Mouse (Mus musculus) MEL-GATA-1-ER (cell line): Measurements from ENCODE around the gene Samd1.
"Not testable (repeated sequence)": the region's sequence is repeated elsewhere in the genome, so short reads cannot be mapped to it uniquely, and the experiment has no call there.

Source experiments
- DNase-seq: peaks from one replicate; pipeline ENCODE4 v3.0.0-alpha.2; 2012; ENCODE audit warnings: low read depth; ENCODE audit errors: extremely low read depth

The Samd1 gene

DNA sequence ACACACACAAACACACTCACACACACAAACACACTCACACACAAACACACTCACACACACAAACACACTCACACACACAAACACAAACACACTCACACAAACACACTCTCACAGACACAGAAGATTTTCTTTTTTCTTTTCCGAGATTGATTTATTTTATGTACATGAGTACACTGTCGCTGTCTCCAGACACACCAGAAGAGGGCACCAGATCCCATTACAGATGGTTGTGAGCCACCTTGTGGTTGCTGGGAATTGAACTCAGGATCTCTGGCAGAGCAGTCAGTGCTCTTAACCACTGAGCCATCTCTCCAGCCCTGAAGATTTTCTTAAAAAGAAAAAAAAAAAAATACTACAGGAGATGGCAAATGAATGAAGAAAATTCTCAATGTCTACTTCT lies 14.2 kb upstream of the Samd1 start:
- not testable (repeated sequence) for DNase-seq

DNA sequence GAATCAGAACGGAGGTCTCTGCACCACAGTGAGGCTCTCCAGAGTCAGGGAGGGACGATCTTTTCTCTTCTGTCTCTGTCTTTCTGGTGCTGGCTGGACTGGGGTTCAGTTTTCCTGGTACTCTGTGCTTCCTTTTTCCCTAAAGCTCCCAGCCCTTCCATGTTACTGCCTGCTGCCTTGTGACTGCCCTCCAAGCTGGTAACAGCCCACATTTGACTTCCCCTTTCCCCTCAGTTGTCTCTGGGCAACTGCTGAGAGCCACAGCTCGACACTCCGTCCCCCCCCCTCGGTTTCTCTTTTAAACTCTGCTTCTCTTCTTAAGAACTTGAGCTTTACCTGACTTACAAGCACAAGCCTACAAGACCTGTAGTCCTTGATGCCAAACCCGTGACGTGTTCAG lies 8.2 kb upstream of the Samd1 start:
- peak; percentile 50 for DNase-seq

DNA sequence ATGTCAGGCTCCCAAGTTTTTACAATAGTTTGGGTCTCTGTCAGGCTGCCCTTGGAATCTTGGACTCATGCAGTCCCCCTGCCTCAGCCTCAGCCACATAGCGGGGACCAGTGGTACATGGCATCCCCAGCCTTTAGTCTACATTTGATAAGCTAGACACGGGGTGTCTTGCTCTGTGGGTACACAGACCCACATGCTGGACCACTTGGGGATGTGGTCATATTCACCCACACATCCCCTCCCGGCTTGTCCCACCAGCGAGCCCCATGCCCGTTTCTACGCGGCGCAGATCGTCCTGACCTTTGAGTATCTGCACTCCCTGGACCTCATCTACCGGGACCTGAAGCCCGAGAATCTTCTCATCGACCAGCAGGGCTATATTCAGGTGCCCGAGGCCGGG lies 7.3 kb upstream of the Samd1 start:
- no peak for DNase-seq

DNA sequence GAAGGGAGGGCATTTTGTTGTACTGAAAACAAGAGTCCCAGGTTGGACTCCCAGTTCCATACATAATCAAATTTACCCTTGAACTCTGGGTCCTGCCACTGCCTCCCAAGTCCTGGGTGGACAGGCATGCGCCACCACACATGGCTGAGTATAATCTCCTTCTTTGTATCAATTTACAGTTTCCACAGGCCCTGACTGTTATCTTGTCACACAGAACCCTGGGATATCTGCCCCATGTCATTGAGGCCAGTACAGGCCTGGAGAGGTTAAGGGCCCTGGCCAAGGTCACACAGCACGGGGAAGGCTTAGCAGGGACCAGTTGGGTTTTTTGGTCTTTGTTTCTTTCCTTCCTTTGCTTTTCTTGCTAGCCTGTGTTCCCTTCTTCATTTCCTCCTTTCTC lies 5.0 kb upstream of the Samd1 start:
- DNase-seq, result no peak

DNA sequence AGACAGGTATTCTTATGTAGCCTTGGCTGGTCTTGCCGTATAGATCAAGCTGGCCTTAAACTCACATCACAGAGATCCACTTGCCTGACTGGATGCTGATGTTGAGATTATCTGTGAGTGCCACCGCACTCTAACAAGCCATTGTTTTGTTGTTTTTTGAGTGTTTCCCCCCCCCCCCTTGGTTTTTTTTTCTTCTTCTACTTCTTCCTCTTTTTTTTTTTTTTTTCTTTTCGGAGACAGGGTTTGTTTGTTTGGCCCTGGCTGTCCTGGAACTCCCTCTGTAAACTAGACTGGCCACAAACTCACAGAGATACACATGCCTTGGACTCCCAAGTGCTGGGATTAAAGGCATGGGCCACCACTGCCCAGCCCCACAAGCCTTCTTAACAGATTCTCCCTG lies 3.4 kb upstream of the Samd1 start:
- no peak for DNase-seq

DNA sequence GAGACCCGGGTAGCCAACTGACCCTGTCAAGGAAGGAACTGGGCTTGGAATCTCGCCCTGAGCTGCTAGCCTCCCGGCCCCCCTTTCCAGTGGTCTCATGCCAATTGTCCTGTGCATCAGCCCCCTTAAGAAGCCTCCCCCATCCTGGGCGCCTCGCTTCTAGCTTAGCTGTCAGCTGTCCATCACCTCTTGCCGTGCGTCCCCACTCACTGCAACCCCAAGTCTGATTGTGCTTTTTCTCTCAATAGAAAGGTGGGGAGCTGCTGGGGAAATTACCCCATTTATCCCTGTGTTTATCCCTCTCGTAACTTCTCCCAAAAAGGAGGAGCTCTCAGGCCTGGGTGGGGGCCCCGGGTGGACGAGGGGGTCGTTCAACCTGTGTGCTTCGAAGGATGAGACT lies 1.5 kb upstream of the Samd1 start:
- DNase-seq, result no peak

DNA sequence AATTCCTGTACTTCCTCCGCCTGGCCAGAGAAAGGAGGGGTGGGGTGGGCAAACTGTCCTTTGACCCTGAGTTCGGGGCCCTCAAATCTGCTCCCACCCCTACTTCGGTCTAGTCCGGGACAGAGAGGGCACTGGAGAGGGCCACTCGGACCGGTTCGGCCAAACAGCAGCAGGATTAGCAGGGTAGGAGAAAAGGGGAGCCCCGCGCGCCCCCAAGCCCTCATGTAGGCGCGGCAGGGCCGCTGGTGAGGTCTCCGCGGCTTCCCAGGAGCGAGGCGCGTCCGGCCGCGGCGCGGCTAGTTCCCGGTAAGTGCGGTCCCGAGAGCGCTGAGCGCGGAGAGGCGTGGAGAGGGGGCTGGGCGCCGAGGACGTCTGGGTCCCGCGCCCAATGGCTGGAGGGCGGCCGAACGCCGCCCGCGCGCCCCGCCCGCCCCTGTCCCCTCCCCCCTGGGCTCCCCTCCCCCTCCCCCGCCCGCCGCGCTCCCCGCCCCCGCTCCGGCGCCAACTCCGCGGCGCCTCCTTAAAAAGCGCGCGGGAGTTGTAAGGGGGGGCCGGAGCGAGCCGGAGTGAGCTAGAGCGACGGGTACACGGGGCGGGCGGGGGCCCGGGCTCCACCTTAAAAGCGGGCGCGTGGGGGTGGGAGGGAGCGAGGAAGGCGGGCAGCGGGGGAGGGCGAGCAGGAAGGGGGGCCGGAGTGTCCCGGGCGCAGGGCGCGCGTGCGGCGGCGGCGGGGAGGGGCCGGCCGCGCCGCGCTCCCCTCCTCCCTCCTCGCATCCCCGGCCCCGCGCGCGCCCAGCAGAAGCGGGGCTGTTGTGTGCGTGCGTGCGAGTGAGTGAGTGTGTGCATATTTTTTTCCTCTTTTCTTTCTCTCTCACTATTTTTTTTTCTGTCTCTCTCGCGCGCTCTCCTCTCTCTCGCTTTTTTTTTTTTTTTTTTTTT lies 636 bp upstream of the Samd1 start:
- DNase-seq, result peak; percentile 65

DNA sequence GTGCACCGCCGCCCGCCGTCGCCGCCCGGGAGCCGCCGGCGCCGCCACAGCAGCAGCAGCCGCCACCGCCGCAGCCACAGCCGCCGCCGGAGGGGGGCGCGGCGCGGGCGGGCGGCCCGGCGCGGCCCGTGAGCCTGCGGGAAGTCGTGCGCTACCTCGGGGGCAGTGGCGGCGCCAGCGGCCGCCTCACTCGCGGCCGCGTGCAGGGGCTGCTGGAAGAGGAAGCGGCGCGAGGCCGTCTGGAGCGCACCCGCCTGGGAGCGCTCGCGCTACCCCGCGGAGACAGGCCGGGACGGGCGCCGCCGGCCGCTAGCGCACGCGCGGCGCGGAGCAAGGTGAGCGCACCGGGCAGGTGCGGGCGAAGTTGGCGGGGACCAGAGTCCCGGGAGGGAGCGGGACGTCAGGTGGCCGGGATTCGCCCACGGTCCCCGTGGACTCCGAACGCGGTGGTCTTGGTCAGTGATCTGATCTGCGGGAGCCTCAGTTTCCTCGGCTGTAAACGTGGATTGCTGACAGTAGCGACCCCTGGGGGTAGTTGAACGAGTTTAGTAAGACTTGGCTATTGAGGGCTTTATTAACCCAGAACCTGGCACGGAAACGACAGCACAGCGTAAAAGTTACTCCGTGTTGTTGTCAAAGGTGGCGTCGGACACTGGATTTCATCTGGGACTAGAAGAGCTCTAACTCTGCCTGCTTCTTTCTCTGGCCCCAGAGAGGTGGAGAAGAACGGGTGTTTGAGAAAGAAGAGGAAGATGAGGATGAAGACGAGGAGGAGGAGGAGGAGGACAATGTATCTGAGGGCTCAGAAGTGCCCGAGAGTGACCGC lies 972 bp downstream of the Samd1 start:
- DNase-seq, result no peak

DNA sequence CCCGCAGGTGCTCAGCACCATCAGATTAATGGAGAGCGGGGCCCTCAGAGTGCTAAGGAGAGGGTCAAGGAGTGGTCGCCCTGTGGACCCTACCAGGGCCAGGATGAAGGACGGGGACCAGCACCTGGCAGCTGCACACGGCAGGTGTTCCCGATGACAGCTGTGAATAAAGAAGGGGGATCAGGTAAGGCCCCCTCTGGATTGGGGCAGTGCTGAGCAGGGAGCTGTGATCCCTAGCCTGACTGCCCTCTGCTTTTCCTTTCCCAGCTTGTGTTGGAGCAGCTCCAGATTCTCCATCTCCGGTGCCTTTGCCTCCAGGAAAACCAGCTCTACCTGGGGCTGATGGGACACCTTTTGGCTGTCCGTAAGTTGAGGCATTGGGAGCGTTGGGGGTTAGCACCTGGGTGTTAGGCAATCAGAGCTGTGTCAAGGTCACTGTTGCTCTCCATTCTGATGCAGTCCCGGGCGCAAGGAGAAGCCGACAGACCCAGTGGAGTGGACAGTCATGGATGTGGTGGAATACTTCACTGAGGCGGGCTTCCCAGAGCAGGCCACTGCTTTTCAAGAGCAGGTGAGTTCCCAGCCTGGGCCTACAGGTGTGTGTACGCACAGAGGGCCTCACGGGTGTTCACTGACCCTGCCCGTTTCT lies 1.7 kb downstream of the Samd1 start:
- DNase-seq, result no peak

DNA sequence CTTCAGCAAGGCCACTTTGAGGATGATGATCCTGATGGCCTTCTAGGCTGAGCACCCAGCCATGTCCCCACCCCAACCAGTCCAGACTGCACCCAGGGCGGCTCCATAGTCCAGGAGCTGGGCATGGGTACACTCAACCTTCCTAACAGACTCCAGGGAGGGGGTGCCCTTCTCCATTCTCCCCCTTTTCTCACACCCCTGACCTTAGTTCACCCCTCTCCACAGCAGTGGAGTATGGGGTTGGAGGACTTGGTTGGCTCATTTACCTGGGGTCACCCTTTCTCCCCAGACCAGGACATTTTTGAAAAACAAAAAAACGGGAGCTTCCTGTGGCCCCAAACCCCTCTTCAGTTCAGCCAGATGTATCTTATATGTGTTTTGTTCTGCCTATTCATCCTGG lies 2.4 kb downstream of the Samd1 start:
- no peak for DNase-seq

DNA sequence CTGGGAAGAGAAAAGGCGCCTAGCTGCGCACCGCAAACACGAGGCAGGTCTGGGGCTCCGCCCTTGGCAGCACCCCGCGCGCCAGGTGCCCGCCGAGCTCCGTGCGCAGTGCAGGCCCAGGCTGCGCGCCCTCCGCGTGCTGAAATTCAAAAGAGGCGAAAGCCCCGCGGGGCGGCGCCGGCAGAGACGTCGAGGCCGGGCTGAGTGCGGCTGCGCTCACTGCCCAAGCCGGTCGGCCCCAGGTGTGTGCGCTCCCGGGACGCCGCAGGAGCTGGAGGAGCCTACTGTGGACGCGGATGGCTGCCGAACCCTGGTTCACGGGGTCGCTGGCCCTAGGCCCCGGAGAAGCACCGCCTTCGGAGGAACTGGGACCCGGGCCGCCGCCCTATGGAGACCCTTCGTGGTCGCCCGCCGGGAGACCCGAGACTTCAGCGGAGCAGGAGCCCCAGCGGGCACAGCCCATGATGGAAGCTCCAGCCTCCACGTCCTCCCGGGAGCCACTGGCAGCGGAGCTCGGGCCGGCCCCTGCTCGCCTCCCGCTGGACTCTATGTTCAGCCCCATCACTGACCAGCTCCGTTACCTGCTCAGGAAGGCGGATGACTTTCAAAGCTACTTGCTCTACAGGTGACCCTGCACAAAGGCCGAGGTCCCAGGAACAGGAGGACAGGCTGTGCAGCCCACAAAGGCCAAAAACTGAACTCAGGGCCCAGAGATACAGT lies 4.0 kb downstream of the Samd1 start, which contains the start of gene 1700067K01Rik:
1700067K01Rik (plus strand) TSS at position 222 of the 720 bp plus-strand sequence.
- no peak for DNase-seq

DNA sequence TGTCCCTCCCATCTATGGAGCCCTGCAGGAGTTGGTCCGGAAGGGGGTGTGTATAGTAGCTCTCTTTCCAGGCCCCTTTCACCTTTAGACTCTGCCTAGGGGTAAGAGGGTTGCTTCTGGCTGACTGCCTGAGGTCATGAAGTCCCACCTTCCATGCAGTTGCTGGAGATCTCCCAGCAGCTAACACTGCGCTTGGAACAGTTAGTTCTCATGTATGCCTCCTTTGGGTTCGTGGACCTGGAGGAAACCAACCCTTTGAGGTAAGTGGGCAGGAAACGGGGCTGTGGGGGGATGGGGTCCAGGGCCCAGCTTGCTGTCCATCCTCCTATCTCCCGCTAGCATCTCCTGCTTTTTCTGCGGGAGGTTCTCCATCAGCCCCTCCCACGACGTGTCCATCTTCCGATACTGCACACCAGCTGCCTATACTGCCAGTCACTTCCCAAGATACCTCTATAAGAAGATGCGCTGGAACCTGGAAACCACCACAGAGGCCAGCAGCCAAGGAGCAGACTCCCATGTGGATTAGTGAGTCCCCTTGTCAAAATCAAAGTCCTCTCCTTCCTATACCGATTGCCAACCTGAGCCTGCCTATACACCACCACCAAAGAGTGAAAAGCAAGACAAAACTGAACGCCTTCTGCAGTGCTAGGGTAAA lies 5.6 kb downstream of the Samd1 start:
- no peak for DNase-seq

DNA sequence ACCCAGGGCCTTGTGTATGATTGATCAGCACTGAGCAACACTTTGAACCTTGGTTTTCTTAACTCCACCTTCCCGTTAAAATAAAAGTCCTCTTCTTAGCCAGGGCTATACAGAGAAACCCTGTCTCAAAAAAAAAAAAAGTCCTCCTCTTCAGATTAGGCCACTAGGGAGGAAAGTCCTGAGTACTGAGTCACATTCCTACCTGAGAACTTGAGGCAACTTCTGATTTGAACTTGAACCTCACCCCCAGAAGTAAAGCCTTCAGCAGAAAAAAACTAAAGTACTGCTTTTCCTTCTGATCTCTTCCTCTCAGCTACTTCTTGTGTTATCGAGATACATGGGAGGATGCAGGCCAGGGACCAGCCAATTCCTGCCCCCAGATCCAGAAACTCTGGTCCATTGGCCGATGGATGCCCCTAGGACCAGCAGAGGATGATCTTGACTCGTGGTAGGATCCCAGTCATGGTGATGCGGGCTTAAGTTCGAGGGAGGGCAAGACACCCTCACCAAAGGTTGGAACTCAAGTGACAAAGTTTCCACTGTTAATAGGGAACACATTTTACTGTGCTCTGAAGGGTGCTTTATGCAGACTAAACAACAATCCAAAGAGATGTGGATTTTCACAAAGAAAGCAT lies 6.3 kb downstream of the Samd1 start:
- no peak for DNase-seq

DNA sequence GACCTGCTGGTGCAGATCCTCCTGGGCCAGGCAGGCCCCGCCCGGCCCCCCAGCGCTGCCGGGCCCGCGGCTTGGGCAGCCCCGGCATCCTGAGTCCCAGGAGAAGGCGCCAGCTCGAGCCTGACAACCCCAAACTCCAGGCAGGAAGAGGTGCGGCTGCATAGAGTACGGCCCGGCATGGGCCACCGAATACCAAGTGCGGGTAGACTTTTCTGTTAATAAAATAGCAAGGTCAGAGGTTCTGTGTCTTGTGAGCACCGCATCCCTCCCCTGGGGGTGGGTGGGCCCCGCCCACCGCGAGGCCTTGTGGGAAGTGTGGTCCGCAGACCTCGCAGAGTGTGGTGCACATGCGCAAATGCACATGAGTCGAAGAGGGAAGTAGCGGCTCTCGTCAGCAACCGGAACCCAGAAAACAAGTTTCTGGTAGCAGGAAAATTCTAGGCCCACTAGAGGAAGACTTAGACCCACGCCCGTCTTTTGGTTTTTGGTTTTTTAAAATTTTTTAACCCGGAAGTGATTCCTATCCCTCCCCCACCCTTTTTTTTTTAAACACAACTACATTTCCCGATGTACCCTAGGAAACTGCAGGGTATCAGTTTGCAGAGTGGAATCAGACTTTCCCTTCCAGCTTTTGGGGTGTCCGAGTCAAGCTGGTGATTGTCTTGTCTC lies 7.2 kb downstream of the Samd1 start:
- DNase-seq, result peak; percentile 95

DNA sequence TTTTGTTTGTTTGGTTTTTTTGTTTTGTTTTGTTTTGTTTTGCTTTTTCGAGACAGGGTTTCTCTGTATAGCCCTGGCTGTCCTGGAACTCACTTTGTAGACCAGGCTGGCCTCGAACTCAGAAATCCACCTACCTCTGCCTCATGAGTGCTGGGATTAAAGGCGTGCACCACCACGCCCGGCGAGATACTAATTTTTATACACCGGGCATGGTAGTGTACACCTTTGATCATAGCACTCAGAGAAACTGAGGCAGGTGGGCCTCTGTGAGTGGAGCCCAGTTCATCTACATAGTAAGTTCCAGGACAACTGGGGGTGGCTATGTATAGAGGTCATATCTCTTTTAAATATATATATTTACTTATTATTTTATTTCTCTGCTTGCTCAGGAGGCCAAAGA lies 8.0 kb downstream of the Samd1 start:
- DNase-seq, result not testable (repeated sequence)

DNA sequence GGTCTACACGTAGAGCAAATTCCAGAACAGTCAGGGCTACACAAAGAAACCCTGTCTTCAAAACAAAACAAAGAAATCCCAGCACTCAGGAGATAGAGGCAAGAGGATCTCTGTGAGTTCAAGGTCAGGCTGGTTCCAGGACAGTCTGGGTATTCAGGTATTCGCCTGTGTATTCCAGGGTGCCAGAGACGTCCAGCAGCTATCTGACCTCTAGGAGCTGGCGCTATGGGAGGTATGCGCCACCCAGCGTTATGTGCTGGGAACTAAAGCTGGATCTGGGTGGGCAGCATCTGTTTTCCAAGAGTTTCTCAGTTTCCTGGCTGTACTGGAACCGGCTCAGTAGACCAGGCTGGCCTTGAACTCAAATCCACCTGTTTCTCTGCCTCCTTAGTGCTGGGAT lies 10.9 kb downstream of the Samd1 start:
- DNase-seq, result no peak

DNA sequence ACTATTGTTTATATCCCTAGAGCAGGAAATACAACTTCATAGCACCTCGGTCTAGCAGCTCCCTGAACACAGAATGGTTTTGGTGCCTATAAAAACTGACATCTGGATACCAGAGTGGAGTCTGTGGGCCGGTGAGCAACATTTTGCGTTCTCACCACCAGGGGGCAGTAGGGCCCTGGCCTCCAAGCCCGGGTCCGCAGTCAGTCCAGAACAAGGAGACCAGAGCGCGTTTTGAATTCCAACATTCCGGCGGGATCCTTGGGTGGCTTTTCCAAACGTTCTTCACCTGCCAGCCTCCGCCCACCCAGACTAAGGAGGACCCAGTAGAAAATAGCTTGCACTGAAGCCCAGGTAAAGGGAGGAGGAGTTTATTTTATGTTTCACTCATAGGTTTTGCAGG lies 12.4 kb downstream of the Samd1 start:
- no peak for DNase-seq

DNA sequence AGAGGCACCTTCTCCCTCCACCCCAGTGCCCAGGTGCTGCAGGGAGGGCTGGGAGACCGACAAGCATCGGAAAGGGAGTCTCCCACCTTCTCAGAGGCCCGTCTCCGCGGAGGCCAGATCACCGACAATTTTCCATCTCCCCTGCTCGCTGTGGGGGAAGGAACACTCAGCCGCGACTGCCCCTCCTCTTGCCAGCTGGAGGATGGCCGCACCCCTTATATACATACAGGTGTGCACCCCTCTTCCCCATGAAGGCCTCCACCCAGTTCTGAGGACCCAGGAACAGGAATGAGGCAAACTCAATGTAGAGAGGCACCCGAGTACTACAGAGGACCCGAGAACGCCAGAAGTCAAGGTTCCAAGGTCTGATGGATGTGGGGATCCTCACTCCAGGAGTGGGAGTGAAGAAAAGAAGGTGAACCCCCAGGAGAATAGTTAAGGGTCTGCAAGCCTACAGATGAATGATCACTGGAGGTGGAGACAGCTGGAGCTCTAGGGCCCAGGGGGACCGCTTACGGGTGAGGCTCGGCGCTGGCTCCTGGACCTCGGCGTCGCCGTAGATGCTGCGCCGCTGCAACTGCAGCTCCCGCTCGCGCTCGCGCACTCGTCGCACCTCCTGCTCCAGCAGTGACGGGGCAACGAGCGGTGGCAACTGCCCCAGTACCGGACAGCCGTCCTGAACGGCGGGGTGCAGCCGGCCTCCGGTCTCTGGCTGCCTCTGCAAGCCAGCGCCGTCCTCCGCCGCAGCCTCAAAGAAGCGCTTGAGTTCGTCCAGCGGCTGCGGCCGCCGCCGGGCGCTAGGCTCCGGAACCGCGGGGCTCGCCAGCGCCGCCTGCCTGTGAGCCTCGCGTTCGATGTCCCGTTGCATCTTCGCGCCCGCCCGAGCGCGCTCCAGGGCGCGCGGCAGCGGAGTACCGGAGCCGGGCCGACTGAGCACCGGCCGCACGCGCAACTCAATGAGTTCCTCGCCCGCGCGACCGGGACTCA lies 13.4 kb downstream of the Samd1 start:
- no peak for DNase-seq
